Mouse (Mus musculus) heart, embryonic 15.5 days (tissue): ENCODE data around the gene Ggn. TPM values are rescaled to one million over a fixed set of nuclear protein-coding genes. Genes with fewer than 3 reads are reported as not detected.
"Not testable (repeated sequence)": the region's sequence is repeated elsewhere in the genome, so short reads cannot be mapped to it uniquely, and the experiment has no call there.

ENCODE experiments used
- ATAC-seq: fragments of 200-750 bp; cut with Nextera tagmentation; replicated peaks from 2 replicates; pipeline ENCODE4 v1.8.0; 2017; ENCODE audit warnings: low read depth, moderate TSS enrichment; ENCODE audit not compliant: insufficient number of reproducible peaks, insufficient read depth, low FRiP score
- H3K27ac ChIP-seq: fragments of 300-500 bp; sonication (generic); 2 replicates; pipeline ENCODE4 v1.5.1; 2015; ENCODE audit warnings: mild to moderate bottlenecking, inconsistent platforms
- H3K27me3 ChIP-seq: fragments of 300-500 bp; sonication (generic); 2 replicates; pipeline ENCODE4 v1.6.1; 2015; ENCODE audit warnings: inconsistent platforms
- H3K36me3 ChIP-seq: fragments of 300-500 bp; sonication (generic); 2 replicates; pipeline ENCODE4 v1.6.1; 2015; ENCODE audit warnings: mild to moderate bottlenecking, inconsistent platforms
- H3K4me1 ChIP-seq: fragments of 300-500 bp; sonication (generic); replicated peaks from 2 replicates; pipeline ENCODE4 v1.6.1; 2015; ENCODE audit warnings: inconsistent platforms
- H3K4me2 ChIP-seq: fragments of 300-500 bp; sonication (generic); 2 replicates; pipeline ENCODE4 v1.6.1; 2015; ENCODE audit warnings: inconsistent platforms, mild to moderate bottlenecking, moderate library complexity
- H3K4me3 ChIP-seq: fragments of 300-500 bp; sonication (generic); 2 replicates; pipeline ENCODE4 v1.5.1; 2015; ENCODE audit warnings: mild to moderate bottlenecking, inconsistent platforms
- H3K9ac ChIP-seq: fragments of 300-500 bp; sonication (generic); 2 replicates; pipeline ENCODE4 v1.6.1; 2015; ENCODE audit warnings: mild to moderate bottlenecking, inconsistent platforms
- H3K9me3 ChIP-seq: fragments of 300-500 bp; sonication (generic); replicated peaks from 2 replicates; pipeline ENCODE4 v1.6.1; 2016; ENCODE audit warnings: inconsistent platforms
- WGBS: fragments of 180-500 bp; shearing (Covaris S2); methylation state at CpG from one replicate; pipeline ENCODE4 v1.1.7; 2015; ENCODE audit warnings: mixed read lengths; 5-methylcytosine and 5-hydroxymethylcytosine counted together
- polyA plus RNA-seq: library from polyadenylated mRNA; unstranded; fragments of >200 nt; fragmentation: Nextera tagmentation; extraction: Ambion mirVana; gene quantifications from 2 replicates; pipeline ENCODE4 v1.2.1, GENCODE M21; 2015

Gene Ggn
- 0.28 and 0.53 TPM in 2 replicates for polyA plus RNA-seq

GRCm38 (mm10) chr7:29170066-29170754, at the start of gene Ggn, which contains the start of gene Spred3:
Gene Ggn, plus strand, starts transcription at chr7:29170210.
Gene Spred3, minus strand, starts transcription at chr7:29170411.
- no peaks in the 10 kb centered on the region for H3K9me3 ChIP-seq
- peak within 1 kb of the TSS; percentile 60 for H3K9ac ChIP-seq
- H3K4me2 ChIP-seq, result peak within 1 kb of the TSS; percentile 88
- peaks cover 42% of the 10 kb centered on the region for H3K4me1 ChIP-seq
- H3K27me3 ChIP-seq, result peaks cover 52% of the 10 kb centered on the region
- peak within 1 kb of the TSS; percentile 77 for H3K27ac ChIP-seq
- under 1% methylated on average over 30 of the region's 30 CpGs for WGBS
- H3K4me3 ChIP-seq, result peak within 1 kb of the TSS; percentile 62
- peaks cover 22% of the 10 kb centered on the region for H3K36me3 ChIP-seq
- ATAC-seq, result peak; percentile 15; the same call in 1 of the 2 replicates

DNA sequence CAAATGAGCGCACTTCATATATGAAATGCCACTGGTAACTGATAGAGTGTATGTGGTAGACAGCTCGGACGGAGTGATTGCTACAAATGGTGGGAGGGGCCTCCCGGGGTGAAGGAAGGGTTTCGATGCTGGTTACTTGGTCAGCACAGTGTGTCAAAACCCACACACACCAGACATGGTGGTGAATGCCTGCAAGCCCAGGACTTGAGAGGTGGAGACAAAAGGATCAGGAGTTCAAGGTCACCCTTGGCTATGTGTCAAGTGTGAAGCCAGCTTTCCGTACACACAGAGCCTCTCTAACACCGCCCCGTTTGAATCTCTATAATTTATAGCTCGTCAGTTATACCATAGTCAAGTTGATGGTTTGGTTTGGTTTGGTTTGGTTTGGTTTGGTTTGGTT, 47.2 kb upstream of the Ggn start:
- no peak for ATAC-seq
- 89% methylated on average over 9 of the region's 9 CpGs for WGBS

DNA sequence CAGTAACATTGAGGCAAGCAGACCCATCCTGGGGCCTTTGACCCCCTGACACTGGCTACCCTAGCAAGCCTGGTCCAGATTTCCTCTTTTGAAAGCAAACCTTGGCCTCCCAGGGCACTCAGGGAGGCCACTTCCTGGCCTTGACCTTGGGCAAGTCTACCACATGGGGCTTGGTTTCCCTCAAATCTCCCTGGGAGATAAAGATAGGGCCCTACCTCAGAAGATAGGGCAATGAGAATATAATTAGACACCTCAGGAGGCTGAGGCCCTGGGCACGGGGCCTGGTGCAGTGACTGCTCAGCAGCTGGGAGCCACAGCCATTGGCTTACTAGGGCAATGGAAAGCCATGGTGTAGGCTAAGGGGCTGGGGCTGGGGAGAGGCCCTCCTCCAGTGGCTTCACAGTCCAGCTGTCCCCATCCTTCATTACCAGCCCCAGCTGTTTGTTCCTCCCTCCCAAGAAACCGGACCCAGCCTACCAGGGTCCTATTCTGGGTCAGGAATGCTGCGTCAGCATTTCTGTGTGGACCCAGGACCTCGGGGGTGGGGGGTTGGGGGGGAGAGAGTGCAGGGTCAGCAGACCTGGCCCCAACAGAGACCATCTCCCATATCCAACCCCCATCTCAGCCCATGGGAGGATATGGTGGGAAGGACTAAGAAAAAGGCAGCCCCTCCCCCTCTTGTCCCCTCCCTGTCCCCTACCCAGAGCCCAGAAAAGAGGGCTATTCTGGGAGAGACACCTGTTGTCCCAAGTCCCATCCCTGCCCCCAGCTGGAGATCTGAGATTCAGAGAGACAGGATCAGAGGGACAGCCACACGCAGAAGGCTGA, 46.3 kb upstream of the Ggn start:
- no peaks in the 10 kb centered on the region for H3K9me3 ChIP-seq
- no peak overlapping the region for H3K4me2 ChIP-seq
- H3K4me1 ChIP-seq, result peaks cover 14% of the 10 kb centered on the region
- no peak overlapping the region for H3K9ac ChIP-seq
- no peak for ATAC-seq
- no peak overlapping the region for H3K27ac ChIP-seq
- H3K36me3 ChIP-seq, result no peaks in the 10 kb centered on the region
- no peak overlapping the region for H3K4me3 ChIP-seq
- WGBS, result 47% methylated on average over 5 of the region's 5 CpGs
- peaks cover 5% of the 10 kb centered on the region; the same call in 1 of the 2 replicates for H3K27me3 ChIP-seq

More for the DNA sequence above, 47.2 kb upstream of the Ggn start:
- no peaks in the 10 kb centered on the region for H3K9me3 ChIP-seq
- H3K27me3 ChIP-seq, result peaks cover 12% of the 10 kb centered on the region; the same call in 1 of the 2 replicates
- H3K36me3 ChIP-seq, result no peaks in the 10 kb centered on the region
- H3K4me1 ChIP-seq, result peaks cover 14% of the 10 kb centered on the region
- H3K27ac ChIP-seq, result no peak overlapping the region
- no peak overlapping the region for H3K4me2 ChIP-seq
- H3K4me3 ChIP-seq, result no peak overlapping the region
- H3K9ac ChIP-seq, result no peak overlapping the region

DNA sequence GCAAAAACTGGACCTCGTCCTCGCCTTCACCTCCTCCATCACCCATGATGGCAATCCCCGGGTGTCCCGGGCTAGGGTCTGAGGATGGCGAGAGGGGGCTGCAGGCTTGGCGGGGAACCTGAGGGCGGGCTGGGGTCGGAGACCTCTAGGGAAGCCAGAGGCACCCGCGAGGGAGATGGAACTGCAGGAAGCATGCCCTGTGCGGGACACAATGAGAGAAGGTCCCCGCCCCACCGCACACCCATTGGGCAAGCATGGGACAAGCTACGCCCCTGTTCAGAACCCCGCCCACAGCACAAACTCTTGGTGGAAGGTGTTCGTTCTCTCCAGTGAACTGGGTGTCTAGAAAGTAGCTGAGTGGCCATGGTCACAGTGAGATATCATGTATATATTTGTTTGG, 45.0 kb upstream of the Ggn start, which contains the start of gene Ryr1:
Gene Ryr1 (minus strand): TSS at position 210 of the 400 bp plus-strand sequence.
- no peaks in the 10 kb centered on the region for H3K9me3 ChIP-seq
- H3K36me3 ChIP-seq, result no peaks in the 10 kb centered on the region
- H3K27me3 ChIP-seq, result peaks cover 5% of the 10 kb centered on the region; the same call in 1 of the 2 replicates
- no peak within 1 kb of the TSS for H3K27ac ChIP-seq
- H3K4me2 ChIP-seq, result peak within 1 kb of the TSS; percentile 64
- no peak; the same call in 1 of the 2 replicates for ATAC-seq
- no peak within 1 kb of the TSS for H3K9ac ChIP-seq
- H3K4me1 ChIP-seq, result peaks cover 14% of the 10 kb centered on the region
- under 1% methylated on average over 16 of the region's 16 CpGs for WGBS
- H3K4me3 ChIP-seq, result peak within 1 kb of the TSS; percentile 38

DNA sequence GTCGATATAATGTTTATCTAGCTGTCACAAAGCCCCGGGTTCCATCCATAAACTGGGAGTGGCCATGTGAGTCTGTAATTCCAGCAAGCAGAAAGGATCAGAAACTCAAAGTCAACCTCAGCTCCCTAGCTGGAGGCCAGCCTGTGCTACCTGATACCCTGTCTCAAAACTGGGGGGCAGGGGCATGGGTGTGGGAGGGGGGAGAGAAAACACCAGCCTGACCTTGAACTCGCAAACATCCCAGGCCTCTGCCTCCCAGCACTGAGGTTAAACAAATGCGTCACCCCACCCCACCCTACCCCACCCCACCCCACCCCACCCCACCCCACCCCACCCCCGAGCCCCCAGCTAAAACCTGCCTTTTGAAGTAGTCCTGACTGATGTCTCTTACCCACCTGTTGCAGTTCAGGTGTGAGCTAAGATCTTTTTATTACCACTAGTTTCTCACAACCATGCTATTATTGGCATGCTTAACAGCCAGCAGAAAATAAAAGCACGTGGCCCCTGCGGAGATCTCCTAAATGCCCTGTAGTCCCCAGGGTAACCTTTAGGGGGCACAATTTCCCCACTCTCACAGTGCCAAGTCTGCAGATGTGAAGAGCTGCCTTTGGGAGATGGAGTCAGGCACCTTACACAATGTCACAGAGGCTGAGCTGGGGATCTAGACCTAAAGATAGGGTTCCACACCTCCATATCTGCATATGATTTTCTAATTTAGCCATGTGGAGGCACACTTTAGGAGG, 43.7 kb upstream of the Ggn start:
- H3K36me3 ChIP-seq, result no peaks in the 10 kb centered on the region
- 28% methylated on average over 7 of the region's 7 CpGs for WGBS
- no peaks in the 10 kb centered on the region for H3K9me3 ChIP-seq
- peaks cover 8% of the 10 kb centered on the region; the same call in 1 of the 2 replicates for H3K27me3 ChIP-seq
- peaks cover 14% of the 10 kb centered on the region for H3K4me1 ChIP-seq
- no peak overlapping the region for H3K4me2 ChIP-seq
- ATAC-seq, result no peak
- H3K27ac ChIP-seq, result no peak overlapping the region
- H3K4me3 ChIP-seq, result no peak overlapping the region
- H3K9ac ChIP-seq, result no peak overlapping the region

- WGBS, result 68% methylated on average over 2 of the region's 2 CpGs
- H3K9ac ChIP-seq, result no peak overlapping the region
- ATAC-seq, result no peak
- no peak overlapping the region for H3K27ac ChIP-seq
- peaks cover 12% of the 10 kb centered on the region for H3K4me1 ChIP-seq
- H3K36me3 ChIP-seq, result no peaks in the 10 kb centered on the region
- H3K4me2 ChIP-seq, result no peak overlapping the region
- H3K4me3 ChIP-seq, result no peak overlapping the region
- H3K27me3 ChIP-seq, result peaks cover 8% of the 10 kb centered on the region; the same call in 1 of the 2 replicates
- H3K9me3 ChIP-seq, result no peaks in the 10 kb centered on the region
Measured at GRCm38 (mm10) chr7:29128725-29129124, 41.3 kb upstream of the Ggn start.

- no peak overlapping the region for H3K9ac ChIP-seq
- WGBS, result 4% methylated on average over 4 of the region's 4 CpGs
- 0 out of 2 replicates have a peak overlapping the region, but pooled peaks have one; percentile 17 for H3K4me3 ChIP-seq
Measured at GRCm38 (mm10) chr7:29134230-29134629, 35.8 kb upstream of the Ggn start.

GRCm38 (mm10) chr7:29134693-29135386, 35.2 kb upstream of the Ggn start, which contains the start of gene Rasgrp4:
Gene Rasgrp4, plus strand, starts transcription at chr7:29134851.
- 2% methylated on average over 11 of the region's 20 CpGs for whole genome bisulfite sequencing
- no peaks in the 10 kb centered on the region for H3K4me1 ChIP-seq
- peak within 1 kb of the TSS; percentile 51 for H3K4me2 ChIP-seq
- peaks cover 28% of the 10 kb centered on the region for H3K27me3 ChIP-seq
- H3K4me3 ChIP-seq, result peak within 1 kb of the TSS; percentile 17; the same call in 1 of the 2 replicates
- no peaks in the 10 kb centered on the region for H3K9me3 ChIP-seq
- no peak for ATAC-seq
- no peak within 1 kb of the TSS for H3K27ac ChIP-seq
- H3K36me3 ChIP-seq, result no peaks in the 10 kb centered on the region
- no peak within 1 kb of the TSS for H3K9ac ChIP-seq

More at GRCm38 (mm10) chr7:29134230-29134629, 35.8 kb upstream of the Ggn start:
- no peaks in the 10 kb centered on the region for H3K4me1 ChIP-seq
- H3K27me3 ChIP-seq, result peaks cover 28% of the 10 kb centered on the region
- H3K36me3 ChIP-seq, result no peaks in the 10 kb centered on the region
- H3K9me3 ChIP-seq, result no peaks in the 10 kb centered on the region
- ATAC-seq, result no peak
- no peak overlapping the region for H3K27ac ChIP-seq
- peak overlapping the region; percentile 51 for H3K4me2 ChIP-seq

GRCm38 (mm10) chr7:29137429-29137828, 32.6 kb upstream of the Ggn start:
- H3K36me3 ChIP-seq, result no peaks in the 10 kb centered on the region
- H3K4me2 ChIP-seq, result no peak overlapping the region
- WGBS, result 27% methylated on average over 16 of the region's 16 CpGs

DNA sequence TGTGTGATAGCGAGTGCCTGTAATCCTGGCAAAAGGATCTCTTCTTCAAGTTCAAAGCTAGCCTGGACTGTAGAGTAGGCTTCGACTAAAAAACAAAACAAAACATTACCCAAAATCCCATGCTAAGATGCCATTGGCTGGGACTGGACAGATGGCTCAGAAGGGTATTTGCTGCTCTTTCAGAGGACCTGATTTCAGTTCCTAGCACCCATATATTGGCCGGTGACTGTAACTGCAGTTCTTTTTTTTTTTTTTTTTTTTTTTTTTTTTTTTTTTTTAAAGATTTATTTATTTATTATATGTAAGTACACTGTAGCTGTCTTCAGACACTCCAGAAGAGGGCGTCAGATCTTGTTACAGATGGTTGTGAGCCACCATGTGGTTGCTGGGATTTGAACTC, 30.8 kb upstream of the Ggn start:
- ATAC-seq, H3K4me3 ChIP-seq, H3K4me2 ChIP-seq, H3K9me3 ChIP-seq, H3K9ac ChIP-seq, H3K36me3 ChIP-seq, H3K4me1 ChIP-seq, H3K27ac ChIP-seq: not testable (repeated sequence)
- WGBS, result 85% methylated on average over 3 of the region's 4 CpGs
- peaks cover 25% of the 10 kb centered on the region for H3K27me3 ChIP-seq

More at GRCm38 (mm10) chr7:29137429-29137828, 32.6 kb upstream of the Ggn start:
- Histone ChIP-seq H3K27ac (no peak overlapping the region), H3K27me3 (peaks cover 25% of the 10 kb centered on the region), H3K4me3 (no peak overlapping the region), H3K9me3 (no peaks in the 10 kb centered on the region), H3K9ac (no peak overlapping the region), H3K4me1 (no peaks in the 10 kb centered on the region)
- no peak for ATAC-seq
